Mouse (Mus musculus): Measurements from ENCODE around the gene Zc3h18.

Zc3h18 gene

GRCm38 (mm10) chr8:122393717-122394116 is 17.3 kb downstream of the Zc3h18 start:
- no peak for DNase-seq (ENCODE audit: low read depth)

DNA sequence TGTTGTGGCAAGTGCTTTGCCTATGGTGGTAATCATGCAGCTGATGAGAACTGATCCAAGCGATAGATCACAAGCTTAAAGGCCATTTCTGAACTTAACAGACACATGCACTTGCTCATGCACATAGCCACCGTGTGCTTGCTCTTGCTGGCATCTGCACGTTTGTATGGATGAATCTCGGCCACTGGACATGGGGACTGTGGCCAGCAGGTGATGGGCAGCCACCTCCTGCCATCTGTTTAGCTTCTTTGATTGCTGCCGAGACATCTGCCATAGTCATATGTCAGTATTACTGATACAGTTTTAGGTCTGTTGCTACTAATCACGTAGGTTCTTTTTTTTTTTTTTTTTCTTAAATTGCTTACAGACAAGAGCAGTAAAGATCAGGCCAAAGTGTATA is 18.9 kb downstream of the Zc3h18 start:
- no peak for DNase-seq (ENCODE audit: low read depth)

- DNase-seq (ENCODE audit: low read depth): no peak
Observed at GRCm38 (mm10) chr8:122398186-122398585, 21.8 kb downstream of the Zc3h18 start.

GRCm38 (mm10) chr8:122405146-122405805 is 28.9 kb downstream of the Zc3h18 start:
- DNase-seq (ENCODE audit: low read depth): no peak

DNA sequence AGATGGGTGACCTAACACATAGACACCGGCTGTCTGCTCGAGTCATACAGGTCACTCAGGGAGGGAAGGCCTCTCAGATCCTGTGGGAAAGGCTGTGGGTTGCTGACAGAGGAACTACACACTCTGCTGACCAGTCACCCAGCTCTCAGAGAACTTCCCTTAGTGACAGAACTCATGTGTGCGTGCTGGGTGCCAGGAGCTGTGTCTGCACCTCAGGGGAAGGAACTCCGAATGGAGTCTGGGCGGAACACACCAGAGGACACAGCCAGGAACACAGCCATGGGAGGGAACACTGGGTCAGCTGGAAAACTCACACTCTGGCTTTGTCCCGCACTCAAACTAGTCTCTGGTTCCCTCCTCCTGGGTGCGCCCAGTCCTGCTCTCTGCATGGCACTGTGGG is 31.3 kb downstream of the Zc3h18 start:
- no peak for DNase-seq (ENCODE audit: low read depth)

GRCm38 (mm10) chr8:122414311-122414710 is 37.9 kb downstream of the Zc3h18 start:
- DNase-seq (ENCODE audit: low read depth): no peak

GRCm38 (mm10) chr8:122415554-122415953 is 39.1 kb downstream of the Zc3h18 start:
- DNase-seq (ENCODE audit: low read depth): no peak

DNA sequence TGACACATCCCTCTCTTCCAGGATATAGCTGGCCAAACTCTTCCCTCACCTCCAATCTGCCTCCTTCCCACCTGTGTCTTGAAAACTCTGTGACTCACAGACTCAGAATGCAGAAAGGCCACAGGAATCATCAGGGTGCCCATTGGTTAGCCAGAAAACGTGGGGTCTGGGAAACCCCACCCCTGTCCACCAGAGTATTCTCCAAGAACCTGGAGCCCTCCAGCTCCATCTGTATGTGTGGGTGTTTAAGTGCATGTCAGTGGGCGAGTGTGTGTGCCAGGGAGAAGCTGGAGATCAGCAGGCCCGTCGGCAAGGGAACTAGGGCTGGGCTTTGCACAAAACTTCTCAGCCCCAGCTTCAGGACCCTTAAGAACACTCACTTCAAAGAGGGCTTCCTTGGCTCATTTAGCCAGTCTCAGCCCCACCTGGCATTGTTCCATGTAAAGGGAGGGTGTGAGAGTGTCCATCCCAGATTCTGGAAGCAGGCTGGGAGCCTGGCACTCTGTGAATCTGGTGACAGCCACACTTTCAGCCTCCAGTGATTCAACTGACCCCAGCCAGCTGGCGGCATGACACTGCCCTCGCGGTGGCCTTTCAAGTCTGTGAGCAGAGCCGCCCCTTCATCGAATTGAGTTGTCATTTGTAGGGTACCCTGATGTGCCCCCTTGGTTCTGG is 43.6 kb downstream of the Zc3h18 start:
- no peak for DNase-seq (ENCODE audit: low read depth)

DNA sequence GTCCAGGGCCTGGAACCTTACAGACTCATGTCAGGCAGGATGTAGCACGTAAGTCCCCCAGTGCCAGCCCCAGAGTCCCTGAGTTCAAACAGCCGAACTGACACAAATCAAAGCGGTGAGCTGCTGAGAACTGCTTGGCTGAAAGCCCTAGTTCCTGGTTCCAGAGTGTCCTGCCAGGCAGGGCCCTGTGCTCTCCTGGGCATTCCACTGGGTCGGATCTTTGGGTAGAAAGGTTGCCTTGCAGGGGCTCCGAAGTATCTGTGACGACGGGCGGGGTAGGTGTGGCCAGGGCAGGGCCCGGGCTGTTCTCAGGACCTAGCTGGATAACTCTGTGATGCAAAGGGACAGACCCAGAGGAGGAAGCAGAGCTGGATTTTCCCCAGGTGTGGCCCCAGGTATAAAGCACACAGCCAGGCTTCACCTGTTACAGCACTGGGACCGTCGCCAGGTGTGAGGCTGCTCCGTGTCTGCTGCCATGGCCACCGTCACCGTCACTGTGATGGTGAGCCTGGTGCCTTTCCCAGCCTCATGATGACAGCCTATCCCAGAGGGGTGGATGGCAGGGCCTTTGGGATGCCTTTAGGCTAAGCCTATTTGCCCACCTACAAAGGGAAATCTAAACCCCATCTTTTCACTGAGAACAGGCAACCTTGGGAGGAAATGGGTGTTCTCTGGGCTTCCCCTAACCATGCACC is 45.1 kb downstream of the Zc3h18 start, which contains the start of gene Il17c:
Il17c (plus strand) TSS at position 645 of the 695 bp plus-strand sequence.
- no peak for DNase-seq (ENCODE audit: low read depth)

DNA sequence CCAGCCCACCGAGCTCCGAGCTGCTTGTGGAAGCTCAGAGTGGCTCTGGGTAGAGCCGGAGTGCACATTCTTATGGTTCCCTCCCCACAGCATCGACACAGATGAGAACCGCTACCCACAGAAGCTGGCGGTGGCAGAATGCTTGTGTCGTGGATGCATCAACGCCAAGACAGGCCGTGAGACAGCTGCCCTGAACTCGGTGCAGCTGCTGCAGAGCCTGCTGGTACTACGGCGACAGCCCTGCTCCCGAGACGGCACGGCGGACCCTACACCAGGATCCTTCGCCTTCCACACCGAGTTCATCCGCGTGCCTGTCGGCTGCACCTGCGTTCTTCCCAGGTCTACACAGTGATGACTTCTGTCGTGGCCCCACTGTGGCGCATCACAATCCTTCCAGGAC is 46.8 kb downstream of the Zc3h18 start:
- no peak for DNase-seq (ENCODE audit: low read depth)

DNA sequence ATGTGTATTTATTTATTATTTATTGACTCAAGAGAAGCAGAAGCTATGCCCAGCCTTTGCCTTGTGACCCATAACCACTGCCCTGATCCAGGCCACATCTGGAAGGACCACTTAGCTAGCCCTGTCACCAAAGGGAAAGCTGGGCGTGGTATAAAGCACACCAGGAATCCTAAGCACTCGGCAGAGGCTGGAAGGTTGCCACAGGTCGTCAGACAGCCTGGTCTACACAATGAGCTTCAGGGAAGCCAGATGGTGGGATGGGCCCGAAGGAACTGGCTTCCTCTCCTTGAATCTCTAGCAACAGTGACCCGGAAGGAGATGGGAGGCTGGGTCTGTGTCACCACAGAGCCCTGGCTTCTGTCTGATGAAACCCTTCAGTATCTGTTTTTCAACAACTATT is 47.2 kb downstream of the Zc3h18 start:
- DNase-seq (ENCODE audit: low read depth): no peak

- no peak for DNase-seq (ENCODE audit: low read depth)
Observed at GRCm38 (mm10) chr8:122426145-122426544, 49.7 kb downstream of the Zc3h18 start.

DNA sequence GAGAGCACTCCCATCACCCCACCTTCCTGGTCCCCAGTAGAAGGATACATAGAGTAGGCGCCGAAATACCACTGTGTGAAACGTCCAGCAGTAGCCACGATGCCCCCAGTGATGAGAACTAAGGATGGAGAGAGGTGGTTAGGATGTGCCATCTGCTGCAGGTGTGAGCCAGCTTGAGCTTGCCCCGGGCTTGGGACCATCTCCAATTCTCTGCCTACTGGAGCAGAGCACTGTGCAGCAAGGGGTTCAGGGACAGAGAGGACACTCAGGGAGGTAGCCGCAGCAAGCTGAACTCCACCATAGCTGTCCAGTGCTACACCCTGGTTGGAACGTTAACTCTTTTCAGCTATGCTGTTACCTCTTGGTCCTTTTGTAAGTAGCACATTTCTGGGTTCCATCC is 51.2 kb downstream of the Zc3h18 start:
- DNase-seq (ENCODE audit: low read depth): no peak

- DNase-seq (ENCODE audit: low read depth): no peak
Observed at GRCm38 (mm10) chr8:122428163-122428562, 51.8 kb downstream of the Zc3h18 start.

DNA sequence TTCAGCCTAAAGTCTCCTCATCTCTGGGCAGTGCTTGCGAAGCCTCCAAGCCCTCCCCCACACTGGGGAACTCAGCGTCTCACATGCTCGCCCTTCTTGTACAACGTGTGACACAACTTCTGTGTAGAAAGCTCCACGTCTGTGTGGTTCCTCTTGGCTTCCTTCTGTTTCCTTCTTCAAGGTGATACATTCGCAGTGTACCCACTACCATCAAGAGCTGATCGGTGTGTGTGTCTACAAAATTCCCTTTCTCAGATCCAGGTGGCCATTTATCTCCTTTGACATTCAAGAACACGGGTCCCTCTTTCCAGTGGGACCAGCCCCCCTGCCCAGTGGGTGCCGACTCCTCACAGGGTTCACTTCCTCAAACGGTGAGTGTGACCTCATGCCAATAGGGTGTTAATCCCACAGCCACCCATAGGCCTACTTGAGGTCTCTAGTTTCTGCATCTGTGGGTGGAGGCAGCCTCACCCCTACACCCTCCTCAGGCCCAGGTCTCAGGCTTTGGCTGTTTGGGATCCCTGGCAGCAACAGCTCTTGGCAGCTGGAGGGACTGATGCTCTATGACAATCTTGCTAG is 53.7 kb downstream of the Zc3h18 start:
- DNase-seq (ENCODE audit: low read depth): no peak

DNA sequence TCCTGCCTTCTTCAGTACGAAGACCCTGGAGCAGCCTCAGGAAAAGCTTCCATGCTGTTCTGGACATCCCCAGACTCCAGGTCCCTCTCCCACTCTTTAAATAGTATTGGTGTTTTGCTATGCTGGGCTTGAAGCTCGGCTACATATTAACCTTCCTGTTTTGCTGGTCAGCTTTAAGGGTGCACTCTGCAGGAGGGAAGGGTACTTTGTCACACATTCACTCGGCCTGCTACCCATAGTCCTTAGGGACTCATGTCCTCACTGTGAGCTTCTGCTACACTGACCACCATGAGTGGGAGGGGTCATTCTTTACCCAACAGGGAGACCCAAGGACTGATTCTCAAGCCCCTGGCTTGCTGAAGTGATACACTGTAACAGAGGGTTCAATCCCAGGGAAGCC is 54.2 kb downstream of the Zc3h18 start:
- no peak for DNase-seq (ENCODE audit: low read depth)

DNA sequence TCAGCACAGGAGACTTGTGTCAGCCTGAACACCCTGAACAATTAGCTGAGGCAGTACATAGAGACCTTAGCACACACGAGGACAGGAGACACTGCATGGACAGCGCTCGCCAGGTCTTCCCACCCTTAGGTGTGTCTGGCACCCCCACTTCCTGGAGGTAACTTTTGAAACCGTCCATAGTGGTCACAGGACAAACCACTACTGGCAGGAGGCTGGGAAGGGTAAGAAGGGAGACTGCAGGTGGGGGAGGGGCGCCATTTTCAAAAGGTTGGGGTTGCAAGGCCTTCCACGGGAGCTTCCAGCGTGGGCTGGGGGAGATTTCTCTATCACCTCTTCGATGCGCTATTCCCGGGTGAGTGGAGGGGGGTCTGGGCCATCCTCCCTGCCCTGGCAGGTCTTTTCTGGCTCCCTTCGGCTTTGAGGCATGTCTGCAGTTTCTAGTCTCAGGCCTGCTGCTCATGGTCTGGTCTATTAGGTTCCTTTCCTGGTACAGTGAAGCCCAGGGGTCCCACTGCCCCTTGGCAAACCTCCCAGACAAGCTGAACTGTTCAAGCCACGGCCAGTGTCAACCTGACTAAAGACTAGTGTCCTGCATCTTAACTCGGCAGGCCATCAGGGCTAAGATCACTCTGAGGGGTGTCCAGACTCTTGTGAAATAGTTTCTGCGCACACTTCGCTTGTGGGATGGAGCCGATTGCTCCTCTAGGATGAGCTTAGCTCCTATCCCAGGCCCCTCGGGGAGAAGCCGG is 55.5 kb downstream of the Zc3h18 start:
- no peak for DNase-seq (ENCODE audit: low read depth)

DNA sequence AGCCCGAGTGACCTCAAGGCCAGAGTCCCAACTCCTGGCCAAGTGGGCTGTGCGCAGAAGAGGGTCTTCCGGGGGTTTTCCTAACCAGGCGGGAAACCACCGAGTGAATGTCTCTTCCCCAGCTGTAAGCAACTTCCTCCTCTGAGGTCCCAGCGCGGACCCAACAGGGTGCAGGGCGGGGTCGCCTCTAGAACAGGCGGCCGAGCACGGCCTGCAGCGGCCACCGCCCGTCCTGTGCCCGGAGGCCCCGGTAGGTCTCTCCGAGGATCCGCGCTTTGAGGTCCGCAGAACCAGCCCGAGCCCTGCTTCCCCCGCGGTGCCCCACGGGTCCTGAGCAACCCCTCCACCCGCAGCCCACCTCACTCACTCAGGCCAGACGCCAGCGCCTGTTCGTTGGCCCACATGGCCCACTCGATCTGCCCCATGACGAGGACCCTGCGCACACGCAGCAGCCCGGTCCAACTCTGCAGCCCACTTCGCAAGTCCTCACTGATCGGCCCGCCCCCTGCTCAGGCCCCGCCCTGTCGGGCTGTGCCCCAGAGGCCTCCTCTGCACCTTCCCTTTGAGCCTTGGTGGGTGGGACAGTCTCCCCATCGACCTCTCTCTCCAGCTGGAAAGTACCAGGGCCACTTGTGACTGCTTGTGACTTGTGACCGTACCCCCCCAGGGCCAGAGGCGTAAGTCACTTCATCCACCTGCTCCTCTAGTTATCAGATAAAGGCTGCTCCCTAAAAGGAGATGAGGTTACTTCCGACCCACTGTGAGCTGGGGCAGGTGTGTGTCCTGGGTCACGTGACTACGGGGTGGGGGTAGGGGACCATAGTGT is 56.2 kb downstream of the Zc3h18 start, which contains the start of gene Cyba:
Cyba (minus strand) TSS at position 488 of the 826 bp plus-strand sequence.
- peak; percentile 28 for DNase-seq (ENCODE audit: low read depth)

DNA sequence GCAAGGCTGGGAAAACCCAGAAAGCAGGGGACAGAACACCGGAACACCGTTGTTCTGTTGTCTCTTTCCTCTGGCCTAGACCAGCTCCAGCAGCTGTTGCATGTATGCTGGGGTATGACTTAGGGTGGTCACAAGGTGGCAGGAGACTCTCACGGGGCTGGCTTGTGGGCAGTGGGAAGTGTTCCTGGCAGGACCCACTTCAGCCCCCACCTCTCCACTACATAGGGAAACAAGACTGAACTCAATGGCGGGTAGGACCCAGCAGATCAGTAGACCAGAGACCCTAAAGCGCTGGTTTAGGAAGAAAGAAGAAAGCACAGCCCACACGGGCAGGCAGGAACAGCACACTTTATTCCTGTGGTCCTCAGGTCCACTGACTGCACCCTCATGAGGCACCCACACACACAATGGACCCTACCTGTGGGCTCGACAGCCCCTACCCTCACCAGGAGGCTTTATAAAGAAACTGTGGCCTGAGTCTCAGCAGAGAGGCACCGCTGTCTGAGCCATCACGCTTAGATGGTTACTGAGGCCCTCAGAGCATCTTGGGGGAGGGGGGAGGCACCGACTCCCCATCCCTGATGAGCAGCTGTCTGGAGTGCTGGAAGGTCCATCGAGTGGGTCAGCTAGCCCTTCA is 57.0 kb downstream of the Zc3h18 start:
- no peak for DNase-seq (ENCODE audit: low read depth)

- no peak for DNase-seq (ENCODE audit: low read depth)
Observed at GRCm38 (mm10) chr8:122435375-122435774, 59.0 kb downstream of the Zc3h18 start.

DNA sequence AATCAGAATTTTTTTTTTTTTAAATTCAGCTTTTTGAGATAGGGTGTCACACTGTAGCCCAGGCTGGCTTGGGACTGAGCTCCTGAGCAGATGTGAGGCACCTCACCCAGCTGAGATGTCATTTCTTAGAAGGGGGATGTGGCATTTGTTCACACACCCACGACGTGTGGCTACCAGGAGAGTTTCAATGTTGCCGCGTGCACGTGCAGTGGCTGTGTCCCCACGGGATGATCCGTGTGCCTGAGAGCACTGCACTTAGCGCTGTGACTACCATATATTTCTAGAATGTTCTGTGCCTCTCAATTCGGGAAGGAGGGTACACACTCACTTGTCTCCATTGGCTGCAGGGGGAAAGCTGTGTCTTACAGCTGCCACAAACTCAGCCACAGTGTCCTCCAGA is 59.7 kb downstream of the Zc3h18 start:
- DNase-seq (ENCODE audit: low read depth): no peak

All from fibroblast of lung, adult 2 months (primary cell).